Mouse (Mus musculus) stomach, embryonic 14.5 days (tissue): ENCODE measurements around the gene Lgals7. TPM values are rescaled to one million over a fixed set of nuclear protein-coding genes. Genes with fewer than 3 reads are reported as not detected.

ENCODE experiments used
- ATAC-seq: fragments of 200-750 bp; cut with Nextera tagmentation; 2 replicates; pipeline ENCODE4 v1.8.0; 2017; ENCODE audit warnings: low read depth, moderate TSS enrichment; ENCODE audit not compliant: insufficient number of reproducible peaks, insufficient read depth, low FRiP score
- H3K27ac ChIP-seq: fragments of 300-500 bp; sonication (generic); 2 replicates; pipeline ENCODE4 v1.5.1; 2014; ENCODE audit warnings: mild to moderate bottlenecking, low read length, moderate library complexity, mixed read lengths
- H3K27me3 ChIP-seq: fragments of 300-500 bp; sonication (generic); 2 replicates; pipeline ENCODE4 v1.6.1; 2014; ENCODE audit warnings: low read length, control low read depth, mixed read lengths; ENCODE audit not compliant: control insufficient read depth, insufficient read depth
- H3K36me3 ChIP-seq: fragments of 300-500 bp; sonication (generic); 2 replicates; pipeline ENCODE4 v1.6.1; 2014; ENCODE audit warnings: mild to moderate bottlenecking, control low read depth, low read length, moderate library complexity, mixed read lengths; ENCODE audit not compliant: control insufficient read depth, insufficient read depth
- H3K4me1 ChIP-seq: fragments of 300-500 bp; sonication (generic); 2 replicates; pipeline ENCODE4 v1.6.1; 2014; ENCODE audit warnings: low read length, control low read depth, mixed read lengths; ENCODE audit not compliant: control insufficient read depth, insufficient read depth
- H3K4me2 ChIP-seq: fragments of 300-500 bp; sonication (generic); replicated peaks from 2 replicates; pipeline ENCODE4 v1.6.1; 2014; ENCODE audit warnings: low read depth, low read length, control low read depth
- H3K4me3 ChIP-seq: fragments of 300-500 bp; sonication (generic); 2 replicates; pipeline ENCODE4 v1.5.1; 2014; ENCODE audit warnings: low read depth, low read length, control low read depth
- H3K9ac ChIP-seq: fragments of 300-500 bp; sonication (generic); replicated peaks from 2 replicates; pipeline ENCODE4 v1.6.1; 2014; ENCODE audit warnings: low read depth, mild to moderate bottlenecking, control low read depth, low read length, moderate library complexity, mixed read lengths
- H3K9me3 ChIP-seq: fragments of 300-500 bp; sonication (generic); 2 replicates; pipeline ENCODE4 v1.6.1; 2016; ENCODE audit warnings: low read depth, low read length, control low read depth; ENCODE audit not compliant: control insufficient read depth
- WGBS: fragments of 180-500 bp; shearing (Covaris S2); extraction: QIAGEN DNeasy Blood & Tissue Kit; methylation state at CpG from one replicate; pipeline ENCODE4 v1.1.7; 2014; 5-methylcytosine and 5-hydroxymethylcytosine counted together
- polyA plus RNA-seq: library from polyadenylated mRNA; unstranded; fragments of >200 nt; fragmentation: Nextera tagmentation; extraction: Ambion mirVana; gene quantifications from 2 replicates; pipeline ENCODE4 v1.2.1, GENCODE M21; 2014

Gene Lgals7
- polyA plus RNA-seq, 1 experiment from 2014 or later = 1.5 TPM

GRCm38 (mm10) chr7:28824941-28825685, 38.5 kb upstream of the Lgals7 start, which contains the start of gene Ech1:
Gene Ech1 (plus strand): TSS chr7:28825217.
- WGBS = 3% methylated on average over 33 of the region's 33 CpGs
- Histone ChIP-seq H3K9me3 (no peaks in the 10 kb centered on the region), H3K4me1 (0 out of 2 replicates have a peak, but pooled peaks cover 9% of the 10 kb centered on the region), H3K27ac (peak within 1 kb of the TSS; percentile 85), H3K4me3 (peak within 1 kb of the TSS; percentile 45), H3K4me2 (peak within 1 kb of the TSS; percentile 49), H3K27me3 (no peaks in the 10 kb centered on the region), H3K36me3 (peaks cover 31% of the 10 kb centered on the region), H3K9ac (peak within 1 kb of the TSS; percentile 41)
- ATAC-seq = peak; percentile 79

GRCm38 (mm10) chr7:28825686-28826401, 37.8 kb upstream of the Lgals7 start:
- no peaks in the 10 kb centered on the region for H3K27me3 ChIP-seq
- H3K4me1 ChIP-seq = 0 out of 2 replicates have a peak, but pooled peaks cover 9% of the 10 kb centered on the region
- peaks cover 30% of the 10 kb centered on the region for H3K36me3 ChIP-seq
- peak overlapping the region; percentile 41 for H3K9ac ChIP-seq
- H3K4me3 ChIP-seq = peak overlapping the region; percentile 45
- ATAC-seq = no peak
- H3K4me2 ChIP-seq = peak overlapping the region; percentile 49
- H3K9me3 ChIP-seq = no peaks in the 10 kb centered on the region
- peak overlapping the region; percentile 85 for H3K27ac ChIP-seq
- 55% methylated on average over 11 of the region's 11 CpGs for WGBS

- no peaks in the 10 kb centered on the region for H3K9me3 ChIP-seq
- H3K4me3 ChIP-seq = no peak overlapping the region
- no peak overlapping the region for H3K9ac ChIP-seq
- H3K27me3 ChIP-seq = no peaks in the 10 kb centered on the region
- peak overlapping the region; percentile 85; the same call in 1 of the 2 replicates for H3K27ac ChIP-seq
- H3K4me1 ChIP-seq = 0 out of 2 replicates have a peak, but pooled peaks cover 9% of the 10 kb centered on the region
- peak overlapping the region; percentile 49; the same call in 1 of the 2 replicates for H3K4me2 ChIP-seq
- H3K36me3 ChIP-seq = peaks cover 29% of the 10 kb centered on the region
- ATAC-seq = no peak
- 98% methylated on average over 7 of the region's 7 CpGs for WGBS
These were observed 37.3 kb upstream of the Lgals7 start for GRCm38 (mm10) chr7:28826402-28826772.

- 50% methylated on average over 3 of the region's 3 CpGs for WGBS
- ATAC-seq = no peak
- H3K9me3 ChIP-seq = no peaks in the 10 kb centered on the region
These were observed 36.3 kb upstream of the Lgals7 start for GRCm38 (mm10) chr7:28827338-28827737.

GRCm38 (mm10) chr7:28829821-28830220, 33.8 kb upstream of the Lgals7 start:
- Histone ChIP-seq H3K9ac (no peak overlapping the region), H3K36me3 (peaks cover 16% of the 10 kb centered on the region), H3K27ac (no peak overlapping the region), H3K27me3 (no peaks in the 10 kb centered on the region), H3K4me3 (no peak overlapping the region), H3K4me1 (0 out of 2 replicates have a peak, but pooled peaks cover 6% of the 10 kb centered on the region), H3K4me2 (no peak overlapping the region), H3K9me3 (no peaks in the 10 kb centered on the region)
- 91% methylated on average over 8 of the region's 8 CpGs for WGBS
- no peak for ATAC-seq

More at GRCm38 (mm10) chr7:28827338-28827737, 36.3 kb upstream of the Lgals7 start:
- no peaks in the 10 kb centered on the region for H3K27me3 ChIP-seq
- no peak overlapping the region for H3K4me3 ChIP-seq
- no peak overlapping the region for H3K9ac ChIP-seq
- 0 out of 2 replicates have a peak, but pooled peaks cover 9% of the 10 kb centered on the region for H3K4me1 ChIP-seq
- H3K36me3 ChIP-seq = peaks cover 20% of the 10 kb centered on the region
- no peak overlapping the region for H3K27ac ChIP-seq
- no peak overlapping the region for H3K4me2 ChIP-seq

GRCm38 (mm10) chr7:28830981-28831380, 32.7 kb upstream of the Lgals7 start:
- Histone ChIP-seq H3K4me3 (no peak overlapping the region), H3K4me1 (0 out of 2 replicates have a peak, but pooled peaks cover 4% of the 10 kb centered on the region), H3K27ac (no peak overlapping the region), H3K9ac (no peak overlapping the region), H3K36me3 (peaks cover 16% of the 10 kb centered on the region), H3K9me3 (no peaks in the 10 kb centered on the region), H3K4me2 (no peak overlapping the region), H3K27me3 (no peaks in the 10 kb centered on the region)
- 83% methylated on average over 5 of the region's 5 CpGs for WGBS
- no peak for ATAC-seq

GRCm38 (mm10) chr7:28831411-28832125, 32.1 kb upstream of the Lgals7 start:
- 90% methylated on average over 17 of the region's 17 CpGs for WGBS
- no peaks in the 10 kb centered on the region for H3K27me3 ChIP-seq
- H3K36me3 ChIP-seq = peaks cover 16% of the 10 kb centered on the region
- H3K4me2 ChIP-seq = no peak overlapping the region
- no peak overlapping the region for H3K4me3 ChIP-seq
- H3K9me3 ChIP-seq = no peaks in the 10 kb centered on the region
- H3K27ac ChIP-seq = no peak overlapping the region
- no peak for ATAC-seq
- H3K9ac ChIP-seq = no peak overlapping the region
- H3K4me1 ChIP-seq = no peaks in the 10 kb centered on the region

GRCm38 (mm10) chr7:28832137-28832536, 31.5 kb upstream of the Lgals7 start:
- Histone ChIP-seq H3K9me3 (no peaks in the 10 kb centered on the region), H3K27ac (peak overlapping the region; percentile 39; the same call in 1 of the 2 replicates), H3K36me3 (peaks cover 16% of the 10 kb centered on the region), H3K9ac (no peak overlapping the region), H3K27me3 (no peaks in the 10 kb centered on the region), H3K4me2 (no peak overlapping the region), H3K4me3 (no peak overlapping the region), H3K4me1 (no peaks in the 10 kb centered on the region)
- no peak for ATAC-seq
- 61% methylated on average over 6 of the region's 6 CpGs for WGBS
